Mouse (Mus musculus) midbrain, embryonic 15.5 days (tissue): ENCODE results near the gene Bnc2. TPM values are rescaled to one million over a fixed set of nuclear protein-coding genes. Genes with fewer than 3 reads are reported as not detected.
A peak's percentile ranks its signal among the peaks of the same experiment; 100 is the strongest.

ENCODE experiments used
- ATAC-seq: fragments of 200-750 bp; cut with Nextera tagmentation; replicated peaks from 2 replicates; pipeline ENCODE4 v1.8.0; 2017; ENCODE audit warnings: moderate TSS enrichment
- H3K27ac ChIP-seq: fragments of 300-500 bp; sonication (generic); 2 replicates; pipeline ENCODE4 v1.5.1; 2015; ENCODE audit warnings: mild to moderate bottlenecking, inconsistent platforms
- H3K27me3 ChIP-seq: fragments of 300-500 bp; sonication (generic); replicated peaks from 2 replicates; pipeline ENCODE4 v1.6.1; 2015; ENCODE audit warnings: inconsistent platforms
- H3K36me3 ChIP-seq: fragments of 300-500 bp; sonication (generic); replicated peaks from 2 replicates; pipeline ENCODE4 v1.6.1; 2015; ENCODE audit warnings: inconsistent platforms
- H3K4me1 ChIP-seq: fragments of 300-500 bp; sonication (generic); 2 replicates; pipeline ENCODE4 v1.6.1; 2015; ENCODE audit warnings: inconsistent platforms
- H3K4me2 ChIP-seq: fragments of 300-500 bp; sonication (generic); 2 replicates; pipeline ENCODE4 v1.6.1; 2015; ENCODE audit warnings: inconsistent platforms, mild to moderate bottlenecking, moderate library complexity
- H3K4me3 ChIP-seq: fragments of 300-500 bp; sonication (generic); 2 replicates; pipeline ENCODE4 v1.5.1; 2015; ENCODE audit warnings: mild to moderate bottlenecking, inconsistent platforms
- H3K9ac ChIP-seq: fragments of 300-500 bp; sonication (generic); 2 replicates; pipeline ENCODE4 v1.6.1; 2015; ENCODE audit warnings: mild to moderate bottlenecking, inconsistent platforms
- H3K9me3 ChIP-seq: fragments of 300-500 bp; sonication (generic); 2 replicates; pipeline ENCODE4 v1.6.1; 2016; ENCODE audit warnings: inconsistent platforms
- WGBS: fragments of 180-500 bp; shearing (Covaris S2); methylation state at CpG from one replicate; pipeline ENCODE4 v1.1.7; 2015; ENCODE audit warnings: mixed read lengths; 5-methylcytosine and 5-hydroxymethylcytosine counted together
- polyA plus RNA-seq: library from polyadenylated mRNA; unstranded; fragments of >200 nt; fragmentation: Nextera tagmentation; extraction: Ambion mirVana; gene quantifications from 2 replicates; pipeline ENCODE4 v1.2.1, GENCODE M21; 2015

Bnc2 gene
- polyA plus RNA-seq, 1 experiment from 2014 or later = 35.7 TPM

- Histone ChIP-seq H3K4me2 (no peak overlapping the region), H3K36me3 (no peaks in the 10 kb centered on the region), H3K9ac (no peak overlapping the region), H3K27me3 (peaks cover 7% of the 10 kb centered on the region), H3K4me1 (peaks cover 8% of the 10 kb centered on the region), H3K4me3 (no peak overlapping the region), H3K9me3 (no peaks in the 10 kb centered on the region), H3K27ac (no peak overlapping the region)
- ATAC-seq = peak; percentile 75; the same call in 1 of the 2 replicates
- 29% methylated on average over 4 of the region's 4 CpGs for WGBS
These were observed 350.7 kb downstream of the Bnc2 start for GRCm38 (mm10) chr4:84324371-84324770.

GRCm38 (mm10) chr4:84321598-84321997 is 353.5 kb downstream of the Bnc2 start:
- Histone ChIP-seq H3K36me3 (no peaks in the 10 kb centered on the region), H3K4me2 (no peak overlapping the region), H3K9ac (no peak overlapping the region), H3K27me3 (peaks cover 3% of the 10 kb centered on the region; the same call in 1 of the 2 replicates), H3K4me1 (peaks cover 11% of the 10 kb centered on the region), H3K27ac (no peak overlapping the region), H3K4me3 (no peak overlapping the region), H3K9me3 (no peaks in the 10 kb centered on the region)
- 66% methylated on average over 2 of the region's 2 CpGs for WGBS
- no peak for ATAC-seq

- WGBS = 92% methylated on average over 3 of the region's 3 CpGs
- H3K4me3 ChIP-seq = no peak overlapping the region
- H3K27ac ChIP-seq = no peak overlapping the region
- no peak overlapping the region for H3K4me2 ChIP-seq
- no peaks in the 10 kb centered on the region for H3K36me3 ChIP-seq
- H3K9ac ChIP-seq = no peak overlapping the region
- ATAC-seq = no peak
- peaks cover 6% of the 10 kb centered on the region; the same call in 1 of the 2 replicates for H3K27me3 ChIP-seq
- peaks cover 3% of the 10 kb centered on the region; the same call in 1 of the 2 replicates for H3K4me1 ChIP-seq
- H3K9me3 ChIP-seq = no peaks in the 10 kb centered on the region
These were observed 357.7 kb downstream of the Bnc2 start for GRCm38 (mm10) chr4:84317421-84317820.

- H3K9ac ChIP-seq = no peak overlapping the region
- H3K4me3 ChIP-seq = no peak overlapping the region
- H3K36me3 ChIP-seq = no peaks in the 10 kb centered on the region
- 76% methylated on average over 2 of the region's 2 CpGs for WGBS
- peaks cover 7% of the 10 kb centered on the region for H3K4me1 ChIP-seq
- H3K9me3 ChIP-seq = no peaks in the 10 kb centered on the region
- peaks cover 5% of the 10 kb centered on the region; the same call in 1 of the 2 replicates for H3K27me3 ChIP-seq
- H3K27ac ChIP-seq = no peak overlapping the region
- no peak overlapping the region for H3K4me2 ChIP-seq
- ATAC-seq = no peak
These were observed 363.7 kb downstream of the Bnc2 start for GRCm38 (mm10) chr4:84311371-84311770.

- Histone ChIP-seq H3K9ac (no peak overlapping the region), H3K4me1 (peaks cover 7% of the 10 kb centered on the region), H3K4me3 (no peak overlapping the region), H3K4me2 (no peak overlapping the region), H3K27me3 (peaks cover 5% of the 10 kb centered on the region; the same call in 1 of the 2 replicates), H3K9me3 (no peaks in the 10 kb centered on the region), H3K36me3 (no peaks in the 10 kb centered on the region), H3K27ac (no peak overlapping the region)
- WGBS = 90% methylated on average over 3 of the region's 3 CpGs
- ATAC-seq = no peak
These were observed 364.2 kb downstream of the Bnc2 start for GRCm38 (mm10) chr4:84310851-84311250.

GRCm38 (mm10) chr4:84308226-84308862 is 366.7 kb downstream of the Bnc2 start:
- WGBS = 25% methylated on average over 4 of the region's 4 CpGs
- Histone ChIP-seq H3K4me2 (no peak overlapping the region), H3K9ac (no peak overlapping the region), H3K36me3 (no peaks in the 10 kb centered on the region), H3K4me3 (no peak overlapping the region), H3K4me1 (peaks cover 7% of the 10 kb centered on the region), H3K27ac (no peak overlapping the region), H3K27me3 (no peaks in the 10 kb centered on the region), H3K9me3 (no peaks in the 10 kb centered on the region)
- peak; percentile 50; the same call in 1 of the 2 replicates for ATAC-seq

GRCm38 (mm10) chr4:84306928-84307606 is 368.0 kb downstream of the Bnc2 start:
- peaks cover 7% of the 10 kb centered on the region for H3K4me1 ChIP-seq
- no peaks in the 10 kb centered on the region for H3K9me3 ChIP-seq
- no peaks in the 10 kb centered on the region for H3K36me3 ChIP-seq
- no peak overlapping the region for H3K4me2 ChIP-seq
- H3K27ac ChIP-seq = no peak overlapping the region
- H3K9ac ChIP-seq = no peak overlapping the region
- no peak for ATAC-seq
- 70% methylated on average over 9 of the region's 9 CpGs for WGBS
- no peaks in the 10 kb centered on the region for H3K27me3 ChIP-seq
- H3K4me3 ChIP-seq = no peak overlapping the region

- ATAC-seq = no peak
- 87% methylated on average over 3 of the region's 3 CpGs for WGBS
- no peak overlapping the region for H3K4me2 ChIP-seq
- H3K9me3 ChIP-seq = peaks cover 4% of the 10 kb centered on the region; the same call in 1 of the 2 replicates
- no peak overlapping the region for H3K9ac ChIP-seq
- H3K27ac ChIP-seq = no peak overlapping the region
- H3K4me3 ChIP-seq = no peak overlapping the region
- 0 out of 2 replicates have a peak, but pooled peaks cover 3% of the 10 kb centered on the region for H3K4me1 ChIP-seq
- H3K27me3 ChIP-seq = no peaks in the 10 kb centered on the region
- no peaks in the 10 kb centered on the region for H3K36me3 ChIP-seq
These were observed 372.1 kb downstream of the Bnc2 start for GRCm38 (mm10) chr4:84302949-84303348.

GRCm38 (mm10) chr4:84285153-84285552 is 389.9 kb downstream of the Bnc2 start:
- peaks cover 6% of the 10 kb centered on the region; the same call in 1 of the 2 replicates for H3K27me3 ChIP-seq
- H3K4me2 ChIP-seq = no peak overlapping the region
- H3K36me3 ChIP-seq = no peaks in the 10 kb centered on the region
- WGBS = 73% methylated on average over 5 of the region's 5 CpGs
- H3K27ac ChIP-seq = no peak overlapping the region
- ATAC-seq = no peak
- no peak overlapping the region for H3K9ac ChIP-seq
- no peaks in the 10 kb centered on the region for H3K9me3 ChIP-seq
- H3K4me3 ChIP-seq = no peak overlapping the region
- 0 out of 2 replicates have a peak, but pooled peaks cover 3% of the 10 kb centered on the region for H3K4me1 ChIP-seq

GRCm38 (mm10) chr4:84282651-84283050 is 392.4 kb downstream of the Bnc2 start:
- Histone ChIP-seq H3K4me2 (no peak overlapping the region), H3K27me3 (0 out of 2 replicates have a peak, but pooled peaks cover 8% of the 10 kb centered on the region), H3K4me1 (0 out of 2 replicates have a peak, but pooled peaks cover 3% of the 10 kb centered on the region), H3K9ac (no peak overlapping the region), H3K27ac (no peak overlapping the region), H3K9me3 (no peaks in the 10 kb centered on the region), H3K36me3 (no peaks in the 10 kb centered on the region), H3K4me3 (no peak overlapping the region)
- ATAC-seq = no peak
- 72% methylated on average over 2 of the region's 2 CpGs for WGBS

GRCm38 (mm10) chr4:84278156-84278555 is 396.9 kb downstream of the Bnc2 start:
- no peak overlapping the region for H3K27ac ChIP-seq
- H3K4me1 ChIP-seq = 0 out of 2 replicates have a peak, but pooled peaks cover 3% of the 10 kb centered on the region
- H3K36me3 ChIP-seq = no peaks in the 10 kb centered on the region
- no peak overlapping the region for H3K4me2 ChIP-seq
- H3K9me3 ChIP-seq = no peaks in the 10 kb centered on the region
- 82% methylated on average over 6 of the region's 6 CpGs for WGBS
- H3K4me3 ChIP-seq = no peak overlapping the region
- no peak for ATAC-seq
- H3K9ac ChIP-seq = no peak overlapping the region
- peaks cover 12% of the 10 kb centered on the region; the same call in 1 of the 2 replicates for H3K27me3 ChIP-seq

- H3K4me2 ChIP-seq = no peak overlapping the region
- ATAC-seq = no peak
- no peaks in the 10 kb centered on the region for H3K4me1 ChIP-seq
- H3K4me3 ChIP-seq = no peak overlapping the region
- no peaks in the 10 kb centered on the region for H3K9me3 ChIP-seq
- peaks cover 12% of the 10 kb centered on the region; the same call in 1 of the 2 replicates for H3K27me3 ChIP-seq
- WGBS = 84% methylated on average over 14 of the region's 14 CpGs
- H3K9ac ChIP-seq = no peak overlapping the region
- H3K36me3 ChIP-seq = no peaks in the 10 kb centered on the region
- H3K27ac ChIP-seq = no peak overlapping the region
These were observed 399.0 kb downstream of the Bnc2 start for GRCm38 (mm10) chr4:84276081-84276480.
